Mouse (Mus musculus): ENCODE measurements around the gene Mapkapk2. TPM values are rescaled to one million over a fixed set of nuclear protein-coding genes. Genes with fewer than 3 reads are reported as not detected.
A peak's percentile ranks its signal among the peaks of the same experiment; 100 is the strongest.

Mapkapk2 gene
- polyA plus RNA-seq, 1 experiment = 111 TPM

DNA sequence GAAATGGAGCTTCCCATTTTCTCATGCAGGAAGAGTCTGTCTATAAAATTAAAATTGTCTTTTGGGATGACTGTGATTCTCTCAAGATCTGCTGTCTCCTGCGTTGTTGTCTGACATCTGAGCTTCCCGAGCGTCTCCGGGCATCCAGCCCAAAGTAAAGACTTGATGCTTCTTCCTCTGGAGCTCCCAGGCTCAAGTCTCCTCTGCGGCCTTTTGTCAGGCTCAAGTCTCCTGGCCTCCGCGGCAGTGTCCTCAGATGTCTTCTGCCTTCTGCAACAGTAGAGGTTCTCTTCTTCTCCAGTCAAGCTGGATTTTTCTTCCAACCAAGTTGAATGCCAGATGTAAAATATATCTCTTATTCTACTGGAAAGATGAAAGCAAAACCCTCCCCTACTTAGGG lies 28.6 kb downstream of the Mapkapk2 start:
- no peak overlapping the region for H3K27ac ChIP-seq (ENCODE audit: insufficient read depth, low read length)
- TF ChIP-seq CTCF (IDR thresholded peaks at IDR 0.05; ENCODE audit: borderline replicate concordance, insufficient read depth, low read length) (no peak), POLR2A (IDR thresholded peaks at IDR 0.05; ENCODE audit: low read depth, low read length) (no peak)
- no peak overlapping the region for H3K4me3 ChIP-seq (ENCODE audit: insufficient read depth, low read length)
- peaks cover 12% of the 10 kb centered on the region for H3K4me1 ChIP-seq (ENCODE audit: control insufficient read depth, insufficient read depth, low read length)

DNA sequence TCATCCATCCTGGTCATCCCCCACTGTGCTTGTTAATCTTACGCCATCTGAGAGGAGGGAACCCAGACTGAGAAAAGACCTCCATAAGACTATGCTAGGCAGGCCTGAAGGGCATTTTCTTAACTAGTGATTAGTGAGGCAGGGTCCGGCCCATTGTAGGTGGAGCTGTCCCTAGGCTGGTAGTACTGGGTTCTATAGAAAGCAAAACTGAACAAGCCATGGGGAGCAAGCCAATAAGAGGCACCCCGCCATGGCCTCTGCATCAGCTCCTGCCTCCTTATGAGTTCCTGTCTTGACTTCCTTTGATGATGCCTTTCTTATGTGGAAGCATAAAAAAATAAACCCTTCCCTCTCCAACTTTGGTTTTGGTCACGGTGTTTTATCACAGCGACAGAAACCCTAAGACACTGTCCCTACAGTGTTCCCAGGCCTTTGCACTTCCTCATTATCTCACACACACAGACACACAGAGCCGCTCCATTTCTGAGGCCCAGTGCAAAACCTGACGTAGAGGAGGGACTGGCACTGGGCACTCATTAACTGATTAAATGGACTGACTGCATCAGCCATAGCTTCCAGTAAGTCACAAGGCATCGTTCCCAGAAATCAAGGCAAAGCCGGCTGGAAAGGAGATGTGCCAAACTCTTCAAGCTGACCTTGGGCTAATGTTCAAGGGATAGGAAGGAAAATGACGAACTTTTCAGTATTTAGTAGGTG lies 29.5 kb downstream of the Mapkapk2 start:
- peaks cover 7% of the 10 kb centered on the region; the same call in 1 of the 2 replicates for H3K4me1 ChIP-seq (ENCODE audit: control insufficient read depth, insufficient read depth, low read length)
- H3K4me3 ChIP-seq (ENCODE audit: insufficient read depth, low read length) = no peak overlapping the region
- no peak overlapping the region for H3K27ac ChIP-seq (ENCODE audit: insufficient read depth, low read length)
- no peak for TF ChIP-seq POLR2A (IDR thresholded peaks at IDR 0.05; ENCODE audit: low read depth, low read length)
- TF ChIP-seq CTCF (IDR thresholded peaks at IDR 0.05; ENCODE audit: borderline replicate concordance, insufficient read depth, low read length) = no peak

DNA sequence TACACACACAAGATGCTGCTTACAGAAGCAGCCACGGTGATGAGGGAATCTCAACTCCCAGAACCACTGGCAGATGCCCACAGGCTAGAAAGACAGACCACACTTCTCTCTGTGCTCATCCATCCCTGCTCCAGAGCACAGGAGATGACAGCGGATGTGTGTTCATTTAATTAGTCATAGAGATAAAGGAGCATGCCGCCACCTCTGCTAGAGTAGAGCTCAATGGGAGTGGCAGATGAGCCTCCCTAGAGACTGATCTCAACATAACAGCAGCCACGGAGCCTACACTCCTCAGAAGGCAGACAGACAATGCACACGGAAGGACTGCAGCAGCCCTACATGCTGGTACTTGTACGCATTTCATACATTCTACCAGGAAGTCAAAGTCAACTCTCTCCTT lies 33.4 kb downstream of the Mapkapk2 start:
- no peak overlapping the region for H3K27ac ChIP-seq (ENCODE audit: insufficient read depth, low read length)
- peaks cover 10% of the 10 kb centered on the region; the same call in 1 of the 2 replicates for H3K4me1 ChIP-seq (ENCODE audit: control insufficient read depth, insufficient read depth, low read length)
- no peak overlapping the region for H3K4me3 ChIP-seq (ENCODE audit: insufficient read depth, low read length)
- TF ChIP-seq CTCF (IDR thresholded peaks at IDR 0.05; ENCODE audit: borderline replicate concordance, insufficient read depth, low read length) = no peak
- no peak for TF ChIP-seq POLR2A (IDR thresholded peaks at IDR 0.05; ENCODE audit: low read depth, low read length)

GRCm38 (mm10) chr1:131062821-131063220 lies 34.8 kb downstream of the Mapkapk2 start:
- no peak for TF ChIP-seq POLR2A (IDR thresholded peaks at IDR 0.05; ENCODE audit: low read depth, low read length)
- TF ChIP-seq CTCF (IDR thresholded peaks at IDR 0.05; ENCODE audit: borderline replicate concordance, insufficient read depth, low read length) = no peak
- no peak overlapping the region for H3K27ac ChIP-seq (ENCODE audit: insufficient read depth, low read length)
- H3K4me1 ChIP-seq (ENCODE audit: control insufficient read depth, insufficient read depth, low read length) = peaks cover 18% of the 10 kb centered on the region; the same call in 1 of the 2 replicates
- H3K4me3 ChIP-seq (ENCODE audit: insufficient read depth, low read length) = no peak overlapping the region

DNA sequence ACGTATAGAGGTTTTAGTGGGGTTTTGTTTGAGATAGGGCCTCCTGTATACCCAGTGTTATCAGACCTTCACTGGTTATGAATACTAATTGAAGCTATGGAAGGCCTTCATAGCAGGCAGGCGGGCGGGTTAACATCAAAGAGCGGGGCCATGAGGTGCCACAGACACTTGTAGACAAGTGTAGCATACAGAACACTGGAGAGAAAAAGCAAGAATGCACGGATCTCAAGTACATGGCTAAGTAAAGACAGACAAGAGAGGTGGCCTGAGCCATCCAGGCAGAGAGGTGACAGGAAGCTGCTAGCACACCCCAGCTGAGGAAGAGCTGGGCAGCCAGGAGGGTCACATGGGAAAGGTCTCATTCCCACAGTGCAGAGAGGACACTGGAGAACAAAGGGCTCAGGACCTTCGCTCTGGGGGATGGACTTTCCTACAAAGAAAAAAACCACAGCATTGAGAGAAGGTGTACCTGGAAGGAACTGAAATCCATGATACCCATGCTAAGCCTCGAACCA lies 35.8 kb downstream of the Mapkapk2 start:
- H3K4me1 ChIP-seq (ENCODE audit: control insufficient read depth, insufficient read depth, low read length) = peaks cover 18% of the 10 kb centered on the region; the same call in 1 of the 2 replicates
- no peak for TF ChIP-seq CTCF (IDR thresholded peaks at IDR 0.05; ENCODE audit: borderline replicate concordance, insufficient read depth, low read length)
- no peak for TF ChIP-seq POLR2A (IDR thresholded peaks at IDR 0.05; ENCODE audit: low read depth, low read length)

GRCm38 (mm10) chr1:131060290-131061253 lies 37.1 kb downstream of the Mapkapk2 start:
- Histone ChIP-seq H3K4me3 (ENCODE audit: insufficient read depth, low read length) (no peak overlapping the region), H3K4me1 (ENCODE audit: control insufficient read depth, insufficient read depth, low read length) (peaks cover 18% of the 10 kb centered on the region; the same call in 1 of the 2 replicates), H3K27ac (ENCODE audit: insufficient read depth, low read length) (no peak overlapping the region)
- TF ChIP-seq POLR2A (IDR thresholded peaks at IDR 0.05; ENCODE audit: low read depth, low read length) (no peak), CTCF (IDR thresholded peaks at IDR 0.05; ENCODE audit: borderline replicate concordance, insufficient read depth, low read length) (peak; percentile 43; the same call in 1 of the 2 replicates)

More for the DNA sequence above, 35.8 kb downstream of the Mapkapk2 start:
- no peak overlapping the region for H3K4me3 ChIP-seq (ENCODE audit: insufficient read depth, low read length)
- H3K27ac ChIP-seq (ENCODE audit: insufficient read depth, low read length) = no peak overlapping the region

GRCm38 (mm10) chr1:131059841-131060240 lies 37.8 kb downstream of the Mapkapk2 start:
- Histone ChIP-seq H3K4me1 (ENCODE audit: control insufficient read depth, insufficient read depth, low read length) (peaks cover 18% of the 10 kb centered on the region; the same call in 1 of the 2 replicates), H3K4me3 (ENCODE audit: insufficient read depth, low read length) (no peak overlapping the region), H3K27ac (ENCODE audit: insufficient read depth, low read length) (no peak overlapping the region)
- TF ChIP-seq CTCF (IDR thresholded peaks at IDR 0.05; ENCODE audit: borderline replicate concordance, insufficient read depth, low read length) = no peak
- no peak for TF ChIP-seq POLR2A (IDR thresholded peaks at IDR 0.05; ENCODE audit: low read depth, low read length)

DNA sequence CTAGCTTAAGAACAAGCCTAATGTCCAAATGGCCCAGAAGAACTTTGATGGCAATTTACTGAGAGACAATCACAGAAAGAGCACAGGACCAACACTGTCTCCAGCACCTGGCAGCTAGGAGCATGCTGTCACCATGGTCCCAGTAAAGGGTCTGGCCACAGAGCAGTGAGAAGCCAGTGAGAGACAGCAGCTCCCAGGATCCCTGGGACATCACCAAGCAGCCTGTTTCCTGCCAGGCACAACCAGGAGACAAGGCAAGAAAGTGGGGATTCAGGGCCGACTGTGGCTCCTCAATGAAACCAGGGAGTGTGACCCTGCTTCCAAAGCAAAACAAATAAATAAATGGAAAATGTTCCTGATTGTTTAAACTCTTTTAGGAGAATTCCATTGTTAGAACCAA lies 38.2 kb downstream of the Mapkapk2 start:
- Histone ChIP-seq H3K27ac (ENCODE audit: insufficient read depth, low read length) (no peak overlapping the region), H3K4me3 (ENCODE audit: insufficient read depth, low read length) (no peak overlapping the region), H3K4me1 (ENCODE audit: control insufficient read depth, insufficient read depth, low read length) (peaks cover 18% of the 10 kb centered on the region; the same call in 1 of the 2 replicates)
- TF ChIP-seq POLR2A (IDR thresholded peaks at IDR 0.05; ENCODE audit: low read depth, low read length) (no peak), CTCF (IDR thresholded peaks at IDR 0.05; ENCODE audit: borderline replicate concordance, insufficient read depth, low read length) (no peak)

GRCm38 (mm10) chr1:131058431-131058830 lies 39.2 kb downstream of the Mapkapk2 start:
- H3K4me3 ChIP-seq (ENCODE audit: insufficient read depth, low read length) = no peak overlapping the region
- H3K4me1 ChIP-seq (ENCODE audit: control insufficient read depth, insufficient read depth, low read length) = peaks cover 15% of the 10 kb centered on the region; the same call in 1 of the 2 replicates
- TF ChIP-seq POLR2A (IDR thresholded peaks at IDR 0.05; ENCODE audit: low read depth, low read length) (no peak), CTCF (IDR thresholded peaks at IDR 0.05; ENCODE audit: borderline replicate concordance, insufficient read depth, low read length) (no peak)
- no peak overlapping the region for H3K27ac ChIP-seq (ENCODE audit: insufficient read depth, low read length)
